9 mouse cellular contexts compared by ENCODE assay signal in genomic region chr3:121762056-121762852, GRCm38 (mm10). TPM values are rescaled to one million over a fixed set of nuclear protein-coding genes. Genes with fewer than 3 reads are reported as not detected.
DNase-seq lines count a peak whose midpoint lies in the region; ATAC-seq lines count a peak whose summit lies in the region.
"Had no signal": no experiment of that assay in that cellular context is flagged by ENCODE, and none has a peak within 500 bp of the region (broad histone marks: within the 10 kb centered on the region; RNA-seq: fewer than 3 reads in every experiment).

No protein-coding gene starts in this region.

- DNase-seq in cerebellum, postnatal 10 days, result peak; percentile 38 to 47
- DNase-seq in cerebellum, postnatal 36 days, result no peak
- no peak for DNase-seq in lung, postnatal 4 days
- DNase-seq in naive thymus-derived CD4-positive, alpha-beta T cell, adult 2 months (ENCODE audit: low read depth), result peak; percentile 46
- DNase-seq in ovary, postnatal 36 days (ENCODE audit: low spot score), result no peak
- no peak for DNase-seq in thymus, postnatal 14 days

- no peak overlapping the region for H3K9ac ChIP-seq in lung, embryonic 15.5 days
- no peak overlapping the region for H3K9ac ChIP-seq in intestine, embryonic 16.5 days (ENCODE audit: low read depth, low read length)
- H3K9ac ChIP-seq: heart, embryonic 15.5 days had no signal

- H3K27ac ChIP-seq in lung, embryonic 15.5 days, result no peak overlapping the region
- H3K27ac ChIP-seq in intestine, embryonic 16.5 days (ENCODE audit: low read length), result no peak overlapping the region
- H3K27ac ChIP-seq: heart, embryonic 15.5 days had no signal

- no peak overlapping the region for H3K4me2 ChIP-seq in lung, embryonic 15.5 days
- no peak overlapping the region for H3K4me2 ChIP-seq in intestine, embryonic 16.5 days (ENCODE audit: low read depth, low read length)
- H3K4me2 ChIP-seq: heart, embryonic 15.5 days had no signal

- no peaks in the 10 kb centered on the region for H3K9me3 ChIP-seq in lung, embryonic 15.5 days
- no peaks in the 10 kb centered on the region for H3K9me3 ChIP-seq in intestine, embryonic 16.5 days (ENCODE audit: control insufficient read depth, low read length)
- H3K9me3 ChIP-seq: heart, embryonic 15.5 days had no signal

- H3K4me3 ChIP-seq in lung, embryonic 15.5 days, result no peak overlapping the region
- no peak overlapping the region for H3K4me3 ChIP-seq in intestine, embryonic 16.5 days (ENCODE audit: low read length)
- H3K4me3 ChIP-seq: heart, embryonic 15.5 days had no signal

- 57% methylated on average over 4 of the region's 4 CpGs for WGBS in lung, embryonic 15.5 days
- 60% methylated on average over 4 of the region's 4 CpGs for WGBS in intestine, embryonic 16.5 days

- no peaks in the 10 kb centered on the region for H3K4me1 ChIP-seq in lung, embryonic 15.5 days
- H3K4me1 ChIP-seq in intestine, embryonic 16.5 days (ENCODE audit: control insufficient read depth, insufficient read depth, low read length), result no peaks in the 10 kb centered on the region
- H3K4me1 ChIP-seq: heart, embryonic 15.5 days had no signal

- H3K27me3 ChIP-seq in lung, embryonic 15.5 days, result no peaks in the 10 kb centered on the region
- no peaks in the 10 kb centered on the region for H3K27me3 ChIP-seq in intestine, embryonic 16.5 days (replicated peaks; ENCODE audit: control insufficient read depth, insufficient read depth, low read length)
- H3K27me3 ChIP-seq: heart, embryonic 15.5 days had no signal

- ATAC-seq in lung, embryonic 15.5 days (ENCODE audit: borderline replicate concordance, extremely low read depth, low FRiP score, low TSS enrichment), result peak; percentile 65; the same call in 1 of the 2 replicates
- peak; percentile 61; the same call in 1 of the 2 replicates for ATAC-seq in intestine, embryonic 16.5 days

- H3K36me3 ChIP-seq in lung, embryonic 15.5 days, result peaks cover 39% of the 10 kb centered on the region
- peaks cover 6% of the 10 kb centered on the region; the same call in 1 of the 2 replicates for H3K36me3 ChIP-seq in intestine, embryonic 16.5 days (ENCODE audit: control insufficient read depth, insufficient read depth, low read length)

RNA-seq across cellular contexts. Expression of gene F3, which starts 38.9 kb away (rescaled TPM):
- polyA plus RNA-seq in lung, embryonic 15.5 days (2015; fragmentation: Nextera tagmentation; extraction: Ambion mirVana), result 21.7 and 26.4 TPM in 2 replicates
- polyA plus RNA-seq in intestine, embryonic 16.5 days (2015; fragmentation: Nextera tagmentation; extraction: Ambion mirVana), result 24.7 and 28.6 TPM in 2 replicates

RNA-seq across cellular contexts. Expression of gene Abcd3, which starts 52.8 kb away (rescaled TPM):
- 75.4 and 82.5 TPM in 2 replicates for polyA plus RNA-seq in lung, embryonic 15.5 days (2015; fragmentation: Nextera tagmentation; extraction: Ambion mirVana)
- polyA plus RNA-seq in intestine, embryonic 16.5 days (2015; fragmentation: Nextera tagmentation; extraction: Ambion mirVana), result 63.1 and 66.5 TPM in 2 replicates

Comparison
In these comparisons a context has a peak if more than half of its experiments do, and no peak if none do; other contexts are left out.
1. DNase-seq: peak in cerebellum, postnatal 10 days (2 of 2) and naive thymus-derived CD4-positive, alpha-beta T cell, adult 2 months (single experiment); none in cerebellum, postnatal 36 days (0 of 2), lung, postnatal 4 days (0 of 2), ovary, postnatal 36 days (single experiment) and thymus, postnatal 14 days (single experiment).